Comparison of ENCODE assay signal across 11 mouse cellular contexts in the genomic region with DNA sequence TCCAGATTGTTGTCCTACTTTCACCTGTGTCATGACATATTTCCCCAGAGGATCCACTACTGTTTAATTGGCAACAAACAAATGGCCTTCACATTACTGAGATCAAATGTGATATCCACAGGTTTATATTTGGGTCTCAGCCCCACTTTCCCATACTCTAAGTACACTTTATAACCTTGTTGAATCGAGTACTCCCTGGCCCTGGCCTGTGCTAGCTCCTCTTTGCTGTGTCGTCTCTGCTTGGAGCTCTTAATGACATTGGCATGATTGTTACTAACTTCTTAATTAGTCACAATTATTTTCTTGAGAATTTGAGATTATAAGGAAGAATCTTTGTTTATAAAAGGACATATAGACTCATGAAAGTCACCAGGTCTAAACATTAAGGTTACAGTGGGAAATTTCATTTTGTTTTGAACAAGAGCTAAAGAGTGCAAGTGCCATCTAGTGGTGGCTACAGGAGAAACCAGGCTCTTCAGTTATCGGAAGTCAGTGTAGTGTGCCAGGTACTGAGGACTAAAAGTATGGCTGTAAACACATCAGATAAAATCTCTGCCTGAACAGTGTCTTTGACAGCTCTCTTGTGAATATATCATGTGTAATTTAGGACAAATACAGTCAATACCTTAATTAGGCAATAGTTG. TPM values are rescaled to one million over a fixed set of nuclear protein-coding genes. Genes with fewer than 3 reads are reported as not detected.
DNase-seq lines count a peak whose midpoint lies in the region; ATAC-seq and TF ChIP-seq lines count a peak whose summit lies in the region.
"Had no signal": no experiment of that assay in that cellular context is flagged by ENCODE, and none has a peak within 500 bp of the region (broad histone marks: within the 10 kb centered on the region; RNA-seq: fewer than 3 reads in every experiment).

No protein-coding gene starts in this region.

- H3K27me3 ChIP-seq in liver, adult 2 months (ENCODE audit: control insufficient read depth, insufficient read depth, low read length), result no peaks in the 10 kb centered on the region
- no peaks in the 10 kb centered on the region for H3K27me3 ChIP-seq in liver, embryonic 12.5 days (replicated peaks)
- H3K27me3 ChIP-seq in forebrain, postnatal 0 days (ENCODE audit: insufficient read depth, low read length), result no peaks in the 10 kb centered on the region
- H3K27me3 ChIP-seq: embryonic facial prominence, embryonic 15.5 days; liver, embryonic 13.5 days had no signal

- no peak overlapping the region for H3K9ac ChIP-seq in liver, adult 2 months (ENCODE audit: low read depth, low read length)
- H3K9ac ChIP-seq in liver, embryonic 12.5 days, result no peak overlapping the region
- no peak overlapping the region for H3K9ac ChIP-seq in forebrain, postnatal 0 days
- H3K9ac ChIP-seq: embryonic facial prominence, embryonic 15.5 days; liver, embryonic 13.5 days had no signal

- no peak for TF ChIP-seq POLR2A in liver, adult 2 months (IDR thresholded peaks at IDR 0.05; ENCODE audit: extremely low read depth, insufficient read depth, low read length)

- no peak overlapping the region for H3K4me2 ChIP-seq in liver, embryonic 12.5 days
- H3K4me2 ChIP-seq in forebrain, postnatal 0 days (ENCODE audit: low read depth), result no peak overlapping the region
- H3K4me2 ChIP-seq: embryonic facial prominence, embryonic 15.5 days; liver, embryonic 13.5 days had no signal

- no peak overlapping the region for H3K4me3 ChIP-seq in liver, adult 2 months (ENCODE audit: insufficient read depth, low read depth, low read length)
- H3K4me3 ChIP-seq in liver, embryonic 12.5 days, result no peak overlapping the region
- H3K4me3 ChIP-seq in forebrain, postnatal 0 days (ENCODE audit: low read depth, low read length), result no peak overlapping the region
- H3K4me3 ChIP-seq: embryonic facial prominence, embryonic 15.5 days; liver, embryonic 13.5 days had no signal

- DNase-seq in adrenal gland, postnatal 10 days, result peak; percentile 9
- no peak for DNase-seq in adrenal gland, adult 2 months
- DNase-seq in liver, adult 2 months (ENCODE audit: extremely low read depth, low read depth, low spot score), result peak; percentile 25
- DNase-seq in forebrain, postnatal 0 days, result peak; percentile 58
- DNase-seq in lung, postnatal 14 days, result peak; percentile 5
- no peak for DNase-seq in Muller cell, postnatal 12 days (ENCODE audit: inconsistent ontology term)
- DNase-seq: liver, embryonic 13.5 days had no signal

- no peaks in the 10 kb centered on the region for H3K79me2 ChIP-seq in liver, adult 2 months (ENCODE audit: control insufficient read depth, insufficient read depth, low read length)

- TF ChIP-seq CTCF in liver, adult 2 months (IDR thresholded peaks at IDR 0.05; ENCODE audit: low read depth, low read length), result 0 out of 2 replicates have a peak, but pooled peaks have one; percentile 6
- peak; percentile 78 for TF ChIP-seq CTCF in forebrain, postnatal 0 days (IDR thresholded peaks at IDR 0.05; ENCODE audit: low read depth)

- 51% methylated on average over 3 of the region's 3 CpGs for whole genome bisulfite sequencing in liver, adult 2 months
- 39% methylated on average over 3 of the region's 3 CpGs for WGBS in liver, embryonic 12.5 days (ENCODE audit: insufficient replicate concordance)
- 65% methylated on average over 3 of the region's 3 CpGs for WGBS in forebrain, postnatal 0 days

- no peaks in the 10 kb centered on the region for H3K9me3 ChIP-seq in liver, embryonic 12.5 days (replicated peaks)
- no peaks in the 10 kb centered on the region for H3K9me3 ChIP-seq in forebrain, postnatal 0 days (ENCODE audit: low read length)
- H3K9me3 ChIP-seq: embryonic facial prominence, embryonic 15.5 days; liver, embryonic 13.5 days had no signal

- no peaks in the 10 kb centered on the region for H3K36me3 ChIP-seq in liver, adult 2 months (ENCODE audit: control insufficient read depth, insufficient read depth, low read length)
- no peaks in the 10 kb centered on the region for H3K36me3 ChIP-seq in liver, embryonic 12.5 days
- no peaks in the 10 kb centered on the region for H3K36me3 ChIP-seq in forebrain, postnatal 0 days (ENCODE audit: insufficient read depth)
- H3K36me3 ChIP-seq: embryonic facial prominence, embryonic 15.5 days; liver, embryonic 13.5 days had no signal

- no peak for ATAC-seq in liver, embryonic 12.5 days
- peak; percentile 62 for ATAC-seq in forebrain, postnatal 0 days
- ATAC-seq in monocyte, adult 5-6 weeks (replicated peaks; ENCODE audit: insufficient number of reproducible peaks, low FRiP score, low TSS enrichment, poor library complexity, severe bottlenecking), result no peak

- H3K4me1 ChIP-seq in liver, adult 2 months (ENCODE audit: control insufficient read depth, insufficient read depth, low read length), result no peaks in the 10 kb centered on the region
- H3K4me1 ChIP-seq in liver, embryonic 12.5 days, result no peaks in the 10 kb centered on the region
- H3K4me1 ChIP-seq in forebrain, postnatal 0 days (ENCODE audit: insufficient read depth), result no peaks in the 10 kb centered on the region
- H3K4me1 ChIP-seq: embryonic facial prominence, embryonic 15.5 days; liver, embryonic 13.5 days had no signal

- H3K27ac ChIP-seq in liver, adult 2 months (replicated peaks; ENCODE audit: insufficient read depth, low read depth, low read length), result no peak overlapping the region
- no peak overlapping the region for H3K27ac ChIP-seq in liver, embryonic 12.5 days
- no peak overlapping the region for H3K27ac ChIP-seq in forebrain, postnatal 0 days (ENCODE audit: low read depth, low read length)
- H3K27ac ChIP-seq: embryonic facial prominence, embryonic 15.5 days; liver, embryonic 13.5 days had no signal

RNA-seq across cellular contexts. Expression of gene Ovch2, which starts 12.9 kb away (rescaled TPM):
- total RNA-seq in adrenal gland, postnatal 10 days (2021), result not detected
- not detected for total RNA-seq in adrenal gland, adult 2 months (2021)
- not detected in 2 replicates for polyA plus RNA-seq in adrenal gland, adult 2 months (2012; rRNA removed)
- not detected in 2 replicates for total RNA-seq in liver, adult 2 months (2014; rRNA removed)
- polyA plus RNA-seq in liver, adult 2 months (2012; rRNA removed), result not detected in 2 replicates
- polyA plus RNA-seq in liver, embryonic 12.5 days (2016; fragmentation: Nextera tagmentation; extraction: Ambion mirVana), result not detected in 2 replicates
- total RNA-seq in forebrain, postnatal 0 days (2014; rRNA removed), result not detected in 2 replicates
- not detected in 2 replicates for polyA plus RNA-seq in forebrain, postnatal 0 days (2015; fragmentation: Nextera tagmentation; extraction: Ambion mirVana)
- total RNA-seq in monocyte, adult 5-6 weeks (2017), result not detected in 3 replicates
- polyA plus RNA-seq: embryonic facial prominence, embryonic 15.5 days; liver, embryonic 13.5 days; stomach, embryonic 16.5 days had no signal

RNA-seq across cellular contexts. Expression of gene Olfr467, which starts 24.0 kb away (rescaled TPM):
- not detected for total RNA-seq in adrenal gland, postnatal 10 days (2021)
- total RNA-seq in adrenal gland, adult 2 months (2021), result not detected
- not detected in 2 replicates for polyA plus RNA-seq in adrenal gland, adult 2 months (2012; rRNA removed)
- not detected in 2 replicates for total RNA-seq in liver, adult 2 months (2014; rRNA removed)
- not detected in 2 replicates for polyA plus RNA-seq in liver, adult 2 months (2012; rRNA removed)
- polyA plus RNA-seq in liver, embryonic 12.5 days (2016; fragmentation: Nextera tagmentation; extraction: Ambion mirVana), result not detected in 2 replicates
- total RNA-seq in forebrain, postnatal 0 days (2014; rRNA removed), result not detected in 2 replicates
- polyA plus RNA-seq in forebrain, postnatal 0 days (2015; fragmentation: Nextera tagmentation; extraction: Ambion mirVana), result not detected in 2 replicates
- total RNA-seq in monocyte, adult 5-6 weeks (2017), result not detected in 3 replicates
- polyA plus RNA-seq: embryonic facial prominence, embryonic 15.5 days; liver, embryonic 13.5 days; stomach, embryonic 16.5 days had no signal

RNA-seq across cellular contexts. Expression of gene Cyb5r2, which starts 30.3 kb away (rescaled TPM):
- total RNA-seq in adrenal gland, postnatal 10 days (2021), result not detected
- total RNA-seq in adrenal gland, adult 2 months (2021), result not detected
- polyA plus RNA-seq in adrenal gland, adult 2 months (2012; rRNA removed), result 0.15 TPM in 1 of 2 replicates, not detected in the other
- total RNA-seq in liver, adult 2 months (2014; rRNA removed), result 0.07 TPM in 1 of 2 replicates, not detected in the other
- polyA plus RNA-seq in liver, adult 2 months (2012; rRNA removed), result 0.07 and 0.10 TPM in 2 replicates
- polyA plus RNA-seq in liver, embryonic 12.5 days (2016; fragmentation: Nextera tagmentation; extraction: Ambion mirVana), result 0.04 and 0.05 TPM in 2 replicates
- total RNA-seq in forebrain, postnatal 0 days (2014; rRNA removed), result 0.15 TPM in 1 of 2 replicates, not detected in the other
- 0.18 TPM in 1 of 2 replicates, not detected in the other for polyA plus RNA-seq in forebrain, postnatal 0 days (2015; fragmentation: Nextera tagmentation; extraction: Ambion mirVana)
- total RNA-seq in monocyte, adult 5-6 weeks (2017), result not detected in 3 replicates

RNA-seq across cellular contexts. Expression of gene Olfr469, which starts 37.2 kb away (rescaled TPM):
- total RNA-seq in adrenal gland, postnatal 10 days (2021), result not detected
- not detected for total RNA-seq in adrenal gland, adult 2 months (2021)
- polyA plus RNA-seq in adrenal gland, adult 2 months (2012; rRNA removed), result not detected in 2 replicates
- not detected in 2 replicates for total RNA-seq in liver, adult 2 months (2014; rRNA removed)
- not detected in 2 replicates for polyA plus RNA-seq in liver, adult 2 months (2012; rRNA removed)
- polyA plus RNA-seq in liver, embryonic 12.5 days (2016; fragmentation: Nextera tagmentation; extraction: Ambion mirVana), result not detected in 2 replicates
- not detected in 2 replicates for total RNA-seq in forebrain, postnatal 0 days (2014; rRNA removed)
- polyA plus RNA-seq in forebrain, postnatal 0 days (2015; fragmentation: Nextera tagmentation; extraction: Ambion mirVana), result not detected in 2 replicates
- total RNA-seq in monocyte, adult 5-6 weeks (2017), result 0.29 TPM in 1 of 3 replicates, not detected in the others
- polyA plus RNA-seq: embryonic facial prominence, embryonic 15.5 days; liver, embryonic 13.5 days; stomach, embryonic 16.5 days had no signal

RNA-seq across cellular contexts. Expression of gene Olfr470, which starts 59.2 kb away (rescaled TPM):
- not detected for total RNA-seq in adrenal gland, postnatal 10 days (2021)
- total RNA-seq in adrenal gland, adult 2 months (2021), result not detected
- not detected in 2 replicates for polyA plus RNA-seq in adrenal gland, adult 2 months (2012; rRNA removed)
- not detected in 2 replicates for total RNA-seq in liver, adult 2 months (2014; rRNA removed)
- not detected in 2 replicates for polyA plus RNA-seq in liver, adult 2 months (2012; rRNA removed)
- polyA plus RNA-seq in liver, embryonic 12.5 days (2016; fragmentation: Nextera tagmentation; extraction: Ambion mirVana), result not detected in 2 replicates
- not detected in 2 replicates for total RNA-seq in forebrain, postnatal 0 days (2014; rRNA removed)
- not detected in 2 replicates for polyA plus RNA-seq in forebrain, postnatal 0 days (2015; fragmentation: Nextera tagmentation; extraction: Ambion mirVana)
- total RNA-seq in monocyte, adult 5-6 weeks (2017), result not detected in 3 replicates
- polyA plus RNA-seq: embryonic facial prominence, embryonic 15.5 days; liver, embryonic 13.5 days; stomach, embryonic 16.5 days had no signal

Comparison
In these comparisons a context has a peak if more than half of its experiments do, and no peak if none do; other contexts are left out.
1. DNase-seq: peak in adrenal gland, postnatal 10 days (single experiment), liver, adult 2 months (single experiment), forebrain, postnatal 0 days (single experiment) and lung, postnatal 14 days (single experiment); none in adrenal gland, adult 2 months (single experiment) and Muller cell, postnatal 12 days (single experiment).